Mouse (Mus musculus) gastrocnemius, postnatal 14 days (tissue): ENCODE measurements at regions not wholly inside any gene's neighbourhood (a gene's known extent, or its start where the extent isn't known, plus 50 kb on each side); places are given as distances from the start of the nearest gene placed in this dataset.
"Not testable (repeated sequence)": the region's sequence is repeated elsewhere in the genome, so short reads cannot be mapped to it uniquely, and the experiment has no call there.

Source experiments
- DNase-seq: peaks from one replicate; pipeline ENCODE4 v3.0.0; 2021; ENCODE audit warnings: mixed read lengths
- intact Hi-C: fragments of 180-260 bp; cut with DNase I; formaldehyde crosslinking; loops from one replicate; pipeline ENCODE4 v1.15.1; 2025; ENCODE audit warnings: low total_unique reads

GRCm38 (mm10) chr16:69937514-69938194 is 74.1 kb upstream of the Speer2 start:
- no peak for DNase-seq
- intact Hi-C loops = no loop called here

GRCm38 (mm10) chr16:69943635-69944034 is 80.1 kb upstream of the Speer2 start:
- intact Hi-C loops = no loop called here
- no peak for DNase-seq

- intact Hi-C loops = no loop called here
- no peak for DNase-seq
Observed at GRCm38 (mm10) chr16:69948783-69949182, 85.2 kb upstream of the Speer2 start.

- no peak for DNase-seq
- intact Hi-C loops = no loop called here
Observed at GRCm38 (mm10) chr16:69949339-69949738, 85.8 kb upstream of the Speer2 start.

- no peak for DNase-seq
- intact Hi-C loops = no loop called here
Observed at GRCm38 (mm10) chr16:69951581-69951980, 88.0 kb upstream of the Speer2 start.

- intact Hi-C loops, DNase-seq: not testable (repeated sequence)
Observed at GRCm38 (mm10) chr16:69966561-69966960, 103.0 kb upstream of the Speer2 start.

GRCm38 (mm10) chr16:69979813-69980527 is 116.4 kb upstream of the Speer2 start:
- intact Hi-C loops = no loop called here
- DNase-seq = no peak

GRCm38 (mm10) chr16:69984320-69984719 is 120.8 kb upstream of the Speer2 start:
- no peak for DNase-seq
- intact Hi-C loops = no loop called here

- intact Hi-C loops = no loop called here
- DNase-seq = no peak
Observed at GRCm38 (mm10) chr16:69991907-69992470, 128.4 kb upstream of the Speer2 start.

GRCm38 (mm10) chr16:69992715-69993114 is 129.2 kb upstream of the Speer2 start:
- intact Hi-C loops = no loop called here
- DNase-seq = no peak

GRCm38 (mm10) chr16:70006863-70007262 is 143.3 kb upstream of the Speer2 start:
- intact Hi-C loops = no loop called here

GRCm38 (mm10) chr16:70016980-70017379 is 153.4 kb upstream of the Speer2 start:
- no peak for DNase-seq
- intact Hi-C loops = no loop called here

More at GRCm38 (mm10) chr16:70006863-70007262, 143.3 kb upstream of the Speer2 start:
- no peak for DNase-seq

GRCm38 (mm10) chr16:70019564-70019963 is 156.0 kb upstream of the Speer2 start:
- no peak for DNase-seq
- intact Hi-C loops = no loop called here

- DNase-seq = no peak
- intact Hi-C loops = no loop called here
Observed at GRCm38 (mm10) chr16:70021436-70021835, 157.9 kb upstream of the Speer2 start.

GRCm38 (mm10) chr16:70028649-70029048 is 165.1 kb upstream of the Speer2 start:
- intact Hi-C loops = no loop called here
- DNase-seq = no peak

- intact Hi-C loops = no loop called here
- no peak for DNase-seq
Observed at GRCm38 (mm10) chr16:70045547-70045946, 182.0 kb upstream of the Speer2 start.

- DNase-seq = no peak
- intact Hi-C loops = no loop called here
Observed at GRCm38 (mm10) chr16:70046009-70046408, 182.5 kb upstream of the Speer2 start.

- no peak for DNase-seq
- intact Hi-C loops = no loop called here
Observed at GRCm38 (mm10) chr16:70049850-70050249, 186.3 kb upstream of the Speer2 start.

GRCm38 (mm10) chr16:70071471-70071870 is 207.9 kb upstream of the Speer2 start:
- intact Hi-C loops = no loop called here
- no peak for DNase-seq

- intact Hi-C loops = no loop called here
- DNase-seq = no peak
Observed at GRCm38 (mm10) chr16:70073740-70074139, 210.2 kb upstream of the Speer2 start.

GRCm38 (mm10) chr16:70079497-70079896 is 216.0 kb upstream of the Speer2 start:
- intact Hi-C loops = no loop called here
- DNase-seq = no peak
